In genomic region chr7:110561647-110562046, GRCm38 (mm10) we compare ENCODE assay signal across 23 mouse cellular contexts. TPM values are rescaled to one million over a fixed set of nuclear protein-coding genes. Genes with fewer than 3 reads are reported as not detected.
DNase-seq lines count a peak whose midpoint lies in the region; ATAC-seq and TF ChIP-seq lines count a peak whose summit lies in the region.
"Had no signal": no experiment of that assay in that cellular context is flagged by ENCODE, and none has a peak within 500 bp of the region (broad histone marks: within the 10 kb centered on the region; RNA-seq: fewer than 3 reads in every experiment).

No protein-coding gene starts in this region.

- TF ChIP-seq POLR2A in CH12.LX (IDR thresholded peaks at IDR 0.05; ENCODE audit: low read depth, low read length) (no peak), MEL (IDR thresholded peaks at IDR 0.05; ENCODE audit: control insufficient read depth in 1 of 2, insufficient read depth in 1 of 2, low read depth in 1 of 2, low read length in 2 of 2, poor library complexity in 1 of 2) (no peak)

- no peaks in the 10 kb centered on the region for H3K9me3 ChIP-seq in CH12.LX (replicated peaks; ENCODE audit: low read length)
- H3K9me3 ChIP-seq in ES-E14 (ENCODE audit: control insufficient read depth, insufficient read depth, low read depth, low read length): no peaks in the 10 kb centered on the region
- no peaks in the 10 kb centered on the region for H3K9me3 ChIP-seq in MEL (replicated peaks; ENCODE audit: insufficient read depth, low read length)
- no peaks in the 10 kb centered on the region for H3K9me3 ChIP-seq in intestine, embryonic 15.5 days
- H3K9me3 ChIP-seq in midbrain, postnatal 0 days (ENCODE audit: low read length): no peaks in the 10 kb centered on the region
- H3K9me3 ChIP-seq: G1E had no signal

- no peak for ATAC-seq in intestine, embryonic 15.5 days
- ATAC-seq in midbrain, postnatal 0 days (ENCODE audit: low FRiP score): no peak
- ATAC-seq: activated CD4-positive, CD25-positive, alpha-beta regulatory T cell, adult 4 months; CD4-positive, CD25-positive, alpha-beta regulatory T cell, adult 4 months; Patski had no signal

- TF ChIP-seq RAD21 in CH12.LX (IDR thresholded peaks at IDR 0.05; ENCODE audit: low read depth, low read length) (no peak), MEL (IDR thresholded peaks at IDR 0.05; ENCODE audit: low read depth, low read length) (no peak)

- no peak for TF ChIP-seq CTCF in CH12.LX (conservative IDR thresholded peaks at IDR 0.05 in 1 of 2, IDR thresholded peaks at IDR 0.05 in 1 of 2; ENCODE audit: low read depth in 2 of 2, low read length in 2 of 2)
- TF ChIP-seq CTCF in MEL (IDR thresholded peaks at IDR 0.05 in 2 of 3, conservative IDR thresholded peaks at IDR 0.05 in 1 of 3; ENCODE audit: control insufficient read depth in 1 of 3, insufficient read depth in 1 of 3, low read depth in 2 of 3, low read length in 3 of 3, poor library complexity in 1 of 3, severe bottlenecking in 1 of 3): no peak
- TF ChIP-seq CTCF in midbrain, postnatal 0 days (IDR thresholded peaks at IDR 0.05): no peak

- peaks cover 0 to 6% of the 10 kb centered on the region in 2 experiments for H3K36me3 ChIP-seq in CH12.LX (replicated peaks in 1 of 2; ENCODE audit: control insufficient read depth in 1 of 2, insufficient read depth in 1 of 2, low read length in 1 of 2)
- H3K36me3 ChIP-seq in ES-E14 (ENCODE audit: control insufficient read depth, insufficient read depth, low read length, poor library complexity, severe bottlenecking): no peaks in the 10 kb centered on the region; the same call in 1 of the 2 replicates
- H3K36me3 ChIP-seq in MEL (ENCODE audit: control insufficient read depth in 1 of 2, insufficient read depth in 2 of 2, low read length in 2 of 2): no peaks in the 10 kb centered on the region
- H3K36me3 ChIP-seq in intestine, embryonic 15.5 days: 0 out of 2 replicates have a peak, but pooled peaks cover 4% of the 10 kb centered on the region
- H3K36me3 ChIP-seq in midbrain, postnatal 0 days (ENCODE audit: insufficient read depth, low read length): no peaks in the 10 kb centered on the region
- H3K36me3 ChIP-seq: G1E had no signal

- H3K79me2 ChIP-seq in CH12.LX (replicated peaks; ENCODE audit: control insufficient read depth, extremely low read depth, insufficient read depth, poor library complexity, severe bottlenecking): no peaks in the 10 kb centered on the region
- no peaks in the 10 kb centered on the region for H3K79me2 ChIP-seq in MEL (ENCODE audit: control insufficient read depth, insufficient read depth, low read length, poor library complexity)

- H3K27ac ChIP-seq in CH12.LX (ENCODE audit: insufficient read depth, low read depth) (no peak overlapping the region), ES-E14 (ENCODE audit: insufficient read depth, low read depth, low read length, poor library complexity, severe bottlenecking) (no peak overlapping the region), MEL (ENCODE audit: control insufficient read depth, low read depth, low read length) (no peak overlapping the region)
- no peak overlapping the region for H3K27ac ChIP-seq in intestine, embryonic 15.5 days
- no peak overlapping the region for H3K27ac ChIP-seq in midbrain, postnatal 0 days (ENCODE audit: low read depth, low read length)

- H3K4me3 ChIP-seq in CH12.LX (replicated peaks in 1 of 3; ENCODE audit: low read depth in 2 of 3, low read length in 2 of 3, poor library complexity in 1 of 3): no peak overlapping the region
- no peak overlapping the region for H3K4me3 ChIP-seq in ES-E14 (ENCODE audit: insufficient read depth in 1 of 2, low read depth in 1 of 2, low read length in 2 of 2, poor library complexity in 1 of 2, severe bottlenecking in 1 of 2)
- H3K4me3 ChIP-seq in MEL (ENCODE audit: control insufficient read depth in 1 of 2, insufficient read depth in 1 of 2, low read depth in 2 of 2, low read length in 2 of 2): no peak overlapping the region
- H3K4me3 ChIP-seq in intestine, embryonic 15.5 days (replicated peaks): no peak overlapping the region
- H3K4me3 ChIP-seq in midbrain, postnatal 0 days (ENCODE audit: low read depth, low read length): no peak overlapping the region

- no peak overlapping the region for H3K4me2 ChIP-seq in CH12.LX (ENCODE audit: insufficient read depth, low read depth, poor library complexity, severe bottlenecking)
- no peak overlapping the region for H3K4me2 ChIP-seq in intestine, embryonic 15.5 days (replicated peaks)
- no peak overlapping the region for H3K4me2 ChIP-seq in midbrain, postnatal 0 days (ENCODE audit: low read depth, low read length, poor library complexity, severe bottlenecking)

- DNase-seq in CH12.LX (ENCODE audit: extremely low read depth) (no peak), ES-E14 (ENCODE audit: low read depth, low spot score) (no peak), MEL (ENCODE audit: low read depth, low spot score) (no peak)
- DNase-seq in cerebellum, adult 11 months: no peak
- no peak for DNase-seq in midbrain, postnatal 0 days (ENCODE audit: low spot score)
- DNase-seq: adrenal gland, adult 2 months; adrenal gland, adult 8-10 months; adrenal gland, postnatal 10 days; adrenal gland, postnatal 14 days; adrenal gland, postnatal 25 days; adrenal gland, postnatal 36 days; B cell, adult 2 months; cerebellum, adult 11-12 months; cerebellum, adult 18-20 months; cerebellum, adult 2 months; cerebellum, adult 8-10 months; cerebellum, adult 9-10 months; cerebellum, adult 9-11 months had no signal

- 85% methylated on average over 1 of the region's 1 CpGs for WGBS in intestine, embryonic 15.5 days
- WGBS in midbrain, postnatal 0 days: 94% methylated on average over 1 of the region's 1 CpGs

- TF ChIP-seq EP300 in CH12.LX (IDR thresholded peaks at IDR 0.05; ENCODE audit: low read length) (no peak), MEL (IDR thresholded peaks at IDR 0.05; ENCODE audit: low read depth in 1 of 2, low read length in 2 of 2) (no peak)

- H3K4me1 ChIP-seq in CH12.LX (ENCODE audit: control insufficient read depth in 1 of 2, insufficient read depth in 2 of 2): peaks cover 5 to 27% of the 10 kb centered on the region in 2 experiments; a peak in 3 of 4 replicates
- no peaks in the 10 kb centered on the region for H3K4me1 ChIP-seq in ES-E14 (ENCODE audit: control insufficient read depth in 2 of 2, insufficient read depth in 2 of 2, low read length in 2 of 2, poor library complexity in 1 of 2)
- H3K4me1 ChIP-seq in MEL (ENCODE audit: control insufficient read depth in 1 of 2, insufficient read depth in 2 of 2, low read length in 2 of 2): no peaks in the 10 kb centered on the region
- H3K4me1 ChIP-seq in intestine, embryonic 15.5 days (replicated peaks): no peaks in the 10 kb centered on the region
- H3K4me1 ChIP-seq in midbrain, postnatal 0 days (ENCODE audit: insufficient read depth, low read length): no peaks in the 10 kb centered on the region

- H3K9ac ChIP-seq in CH12.LX (ENCODE audit: insufficient read depth, low read depth): no peak overlapping the region
- no peak overlapping the region for H3K9ac ChIP-seq in ES-E14 (ENCODE audit: insufficient read depth, low read depth, low read length, poor library complexity, severe bottlenecking)
- H3K9ac ChIP-seq in MEL (ENCODE audit: control insufficient read depth, low read depth, low read length, poor library complexity, severe bottlenecking): no peak overlapping the region
- no peak overlapping the region for H3K9ac ChIP-seq in intestine, embryonic 15.5 days
- no peak overlapping the region for H3K9ac ChIP-seq in midbrain, postnatal 0 days (replicated peaks; ENCODE audit: low read length, poor library complexity, severe bottlenecking)

- dilution Hi-C loops in CH12.LX (cut with MboI; ENCODE audit: extremely low pct_ligation_motif_present, extremely low pct_unique_long_range_greater_than_20kb, low sequenced_read_pairs): no loop called here

- in situ Hi-C loops in CH12.LX (cut with MboI; ENCODE audit: low pct_ligation_motif_present, low pct_unique_long_range_greater_than_20kb, low sequenced_read_pairs) (no loop called here), ES-E14 (cut with MboI; ENCODE audit: low sequenced_read_pairs in 2 of 2, unreplicated experiment in 2 of 2) (loop anchor here in 1 of 2 experiments (10.0 kb wide), 1 partner anchor 63 kb away; the partner anchor contains the start of gene Adm)

- no peaks in the 10 kb centered on the region for H3K27me3 ChIP-seq in CH12.LX (replicated peaks)
- no peaks in the 10 kb centered on the region for H3K27me3 ChIP-seq in MEL (ENCODE audit: control insufficient read depth in 1 of 2, insufficient read depth in 2 of 2, low read length in 2 of 2)
- no peaks in the 10 kb centered on the region for H3K27me3 ChIP-seq in intestine, embryonic 15.5 days (replicated peaks)
- no peaks in the 10 kb centered on the region for H3K27me3 ChIP-seq in midbrain, postnatal 0 days (ENCODE audit: insufficient read depth, low read length)
- H3K27me3 ChIP-seq: Patski had no signal

TF ChIP-seq in CH12.LX, 34 proteins besides CTCF, POLR2A, EP300 and RAD21:
- TF ChIP-seq MAFK (IDR thresholded peaks at IDR 0.05; ENCODE audit: insufficient replicate concordance, low read length) (peak; percentile 83; the same call in 1 of the 2 replicates), IRF4 (IDR thresholded peaks at IDR 0.05; ENCODE audit: low read depth, low read length) (no peak)

TF ChIP-seq in ES-E14, 5 proteins besides CTCF, POLR2A, EP300 and RAD21:
- TF ChIP-seq HCFC1 (IDR thresholded peaks at IDR 0.05; ENCODE audit: borderline replicate concordance, insufficient read depth, low read length): no peak
- peak; percentile 74 for TF ChIP-seq MAFK (IDR thresholded peaks at IDR 0.05; ENCODE audit: insufficient read depth, low read depth, low read length)
- no peak for TF ChIP-seq ZNF384 (IDR thresholded peaks at IDR 0.05; ENCODE audit: low read depth, low read length)
- no peak for TF ChIP-seq ZC3H11A (IDR thresholded peaks at IDR 0.05; ENCODE audit: borderline replicate concordance, low read depth, low read length)

TF ChIP-seq in MEL, 35 proteins besides CTCF, POLR2A, EP300 and RAD21 (continues in another document):
- no peak for TF ChIP-seq TBP (IDR thresholded peaks at IDR 0.05; ENCODE audit: low read depth, low read length)
- no peak for TF ChIP-seq MAZ (IDR thresholded peaks at IDR 0.05; ENCODE audit: low read depth, low read length)
- no peak for TF ChIP-seq UBTF (IDR thresholded peaks at IDR 0.05; ENCODE audit: borderline replicate concordance, insufficient read depth, low read depth, low read length)
- no peak for TF ChIP-seq MXI1 (IDR thresholded peaks at IDR 0.05; ENCODE audit: low read depth, low read length)
- TF ChIP-seq TAL1 (IDR thresholded peaks at IDR 0.05; ENCODE audit: low read length): no peak

RNA-seq across cellular contexts. Expression of gene Sbf2, which starts 53.1 kb away (rescaled TPM):
- total RNA-seq in CH12.LX (2012; rRNA removed) (9.5 and 11.4 TPM in 2 replicates), CH12.LX (2014; rRNA removed) (8.9 and 9.5 TPM in 2 replicates), ES-E14 (2012; rRNA removed) (17.4 and 21.6 TPM in 2 replicates), MEL (2012; rRNA removed) (1.3 and 2.0 TPM in 2 replicates)
- polyA plus RNA-seq in CH12.LX (2012; ENCODE audit: insufficient read length, low read depth) (19.1 and 21.5 TPM in 2 replicates), MEL (2012; ENCODE audit: insufficient read depth in 1 of 2, insufficient read length in 2 of 2, low read depth in 1 of 2, low replicate concordance in 2 of 2, missing spikeins in 1 of 2) (1 to 10 TPM in 1 of 2 experiments, not detected in 1; 4.4 TPM)
- polyA plus RNA-seq in intestine, embryonic 15.5 days (2015; fragmentation: Nextera tagmentation; extraction: Ambion mirVana): 33.7 and 33.9 TPM in 2 replicates
- 80.1 and 114 TPM in 2 replicates for total RNA-seq in midbrain, postnatal 0 days (2014; rRNA removed)
- polyA plus RNA-seq in midbrain, postnatal 0 days (2015; fragmentation: Nextera tagmentation; extraction: Ambion mirVana): 31.5 and 41.0 TPM in 2 replicates
- polyA plus RNA-seq: G1E had no signal

Comparison
In these comparisons a context has a peak if more than half of its experiments do, and no peak if none do; other contexts are left out.
1. Of the 35 proteins assayed by ChIP-seq in both MEL and CH12.LX: peak only in MEL: none; only in CH12.LX: none; in both: MAFK; in neither: 34.